Mouse (Mus musculus) spleen, postnatal 14 days (tissue): ENCODE results near the gene Klf15.

Experiments
- DNase-seq, 2 experiments: peaks; one replicate each; pipeline ENCODE4 v3.0.0; 2021 to 2022; ENCODE audit warnings: low spot score in 2 of 2

Gene Klf15

GRCm38 (mm10) chr6:90491956-90492744 lies 29.8 kb downstream of the Klf15 start:
- DNase-seq, result no peak

- no peak for DNase-seq
Observed at GRCm38 (mm10) chr6:90494155-90494554, 31.8 kb downstream of the Klf15 start.

- no peak for DNase-seq
Observed at GRCm38 (mm10) chr6:90494566-90494965, 32.2 kb downstream of the Klf15 start.

- DNase-seq, result no peak
Observed at GRCm38 (mm10) chr6:90495282-90495912, 33.0 kb downstream of the Klf15 start.

GRCm38 (mm10) chr6:90496217-90496616 lies 33.8 kb downstream of the Klf15 start:
- no peak for DNase-seq

GRCm38 (mm10) chr6:90499509-90499908 lies 37.1 kb downstream of the Klf15 start:
- no peak for DNase-seq

GRCm38 (mm10) chr6:90501222-90501940 lies 39.0 kb downstream of the Klf15 start:
- DNase-seq, result no peak

GRCm38 (mm10) chr6:90505906-90506305 lies 43.5 kb downstream of the Klf15 start:
- DNase-seq, result no peak

- no peak for DNase-seq
Observed at GRCm38 (mm10) chr6:90506673-90507311, 44.4 kb downstream of the Klf15 start.

- DNase-seq, result no peak
Observed at GRCm38 (mm10) chr6:90507443-90507842, 45.1 kb downstream of the Klf15 start.

GRCm38 (mm10) chr6:90508197-90508624 lies 45.8 kb downstream of the Klf15 start:
- no peak for DNase-seq

- no peak for DNase-seq
Observed at GRCm38 (mm10) chr6:90509085-90509484, 46.7 kb downstream of the Klf15 start.

- DNase-seq, result no peak
Observed at GRCm38 (mm10) chr6:90512416-90512815, 50.0 kb downstream of the Klf15 start.

GRCm38 (mm10) chr6:90513074-90513856 lies 50.9 kb downstream of the Klf15 start:
- DNase-seq, result no peak

- no peak for DNase-seq
Observed at GRCm38 (mm10) chr6:90514369-90514768, 52.0 kb downstream of the Klf15 start.

GRCm38 (mm10) chr6:90514883-90515405 lies 52.6 kb downstream of the Klf15 start:
- peak; percentile 29 to 50 for DNase-seq

GRCm38 (mm10) chr6:90518892-90519291 lies 56.5 kb downstream of the Klf15 start:
- no peak for DNase-seq

GRCm38 (mm10) chr6:90519375-90519774 lies 57.0 kb downstream of the Klf15 start:
- DNase-seq, result no peak
